Mouse (Mus musculus): ENCODE results near the gene Slc26a5. TPM values are rescaled to one million over a fixed set of nuclear protein-coding genes. Genes with fewer than 3 reads are reported as not detected.
A peak's percentile ranks its signal among the peaks of the same experiment; 100 is the strongest.

Gene Slc26a5
- polyA plus RNA-seq, 1 experiment from 2014 or later: not detected

DNA sequence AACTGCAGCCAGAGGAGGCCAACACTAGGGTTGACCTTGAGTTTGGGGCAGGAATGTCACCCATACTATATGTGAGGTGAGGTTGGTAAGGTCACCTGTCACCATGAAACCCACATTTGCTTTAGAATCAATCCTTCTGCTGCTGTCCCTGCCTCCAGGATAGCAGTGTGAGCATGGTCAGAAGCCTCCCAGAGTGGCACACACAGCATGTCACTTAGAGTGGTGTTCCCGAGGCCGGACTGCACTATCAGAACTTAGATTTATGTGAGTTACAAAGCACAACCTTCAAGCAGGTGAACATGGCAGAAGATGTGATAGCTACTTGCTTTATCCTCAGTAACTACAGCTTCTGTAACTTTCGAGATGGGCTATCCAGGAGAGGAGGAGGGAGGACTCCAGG, 33.6 kb downstream of the Slc26a5 start:
- Histone ChIP-seq H3K27ac (ENCODE audit: low read depth, low read length) (no peak overlapping the region), H3K36me3 (ENCODE audit: control insufficient read depth, insufficient read depth, low read length) (no peaks in the 10 kb centered on the region), H3K27me3 (ENCODE audit: control insufficient read depth, insufficient read depth, low read length) (no peaks in the 10 kb centered on the region), H3K4me1 (replicated peaks; ENCODE audit: control insufficient read depth, insufficient read depth, low read length) (no peaks in the 10 kb centered on the region), H3K9me3 (ENCODE audit: control insufficient read depth, low read length) (no peaks in the 10 kb centered on the region), H3K9ac (ENCODE audit: low read depth, low read length) (no peak overlapping the region), H3K4me3 (ENCODE audit: low read depth, low read length) (no peak overlapping the region), H3K4me2 (replicated peaks; ENCODE audit: low read depth, low read length) (no peak overlapping the region)
- no peak for ATAC-seq (ENCODE audit: low FRiP score)
- 81% methylated on average over 3 of the region's 3 CpGs for WGBS
- DNase-seq (ENCODE audit: low spot score): no peak

DNA sequence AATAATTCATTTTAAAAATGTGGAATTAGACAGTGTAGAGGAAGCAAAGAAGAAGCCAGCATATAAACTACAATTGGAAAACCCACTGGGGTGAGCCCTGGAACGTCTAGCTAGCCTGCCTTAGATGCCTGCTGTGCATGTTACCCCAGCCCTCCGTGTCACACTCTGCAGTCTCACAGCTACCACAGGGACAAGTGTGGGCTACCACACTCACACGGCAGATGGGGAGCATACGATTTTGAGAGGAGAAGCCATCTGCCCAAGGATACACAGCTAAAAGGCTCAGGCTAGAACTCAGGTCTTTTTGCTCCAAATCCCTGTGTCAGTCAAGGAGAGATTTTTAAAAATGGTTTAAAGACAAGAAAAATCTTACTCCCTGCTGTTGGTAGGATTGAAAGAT, 36.5 kb downstream of the Slc26a5 start:
- WGBS: 61% methylated on average over 4 of the region's 4 CpGs
- Histone ChIP-seq H3K36me3 (ENCODE audit: control insufficient read depth, insufficient read depth, low read length) (no peaks in the 10 kb centered on the region), H3K27me3 (ENCODE audit: control insufficient read depth, insufficient read depth, low read length) (no peaks in the 10 kb centered on the region), H3K4me1 (replicated peaks; ENCODE audit: control insufficient read depth, insufficient read depth, low read length) (no peaks in the 10 kb centered on the region), H3K4me3 (ENCODE audit: low read depth, low read length) (no peak overlapping the region), H3K9ac (ENCODE audit: low read depth, low read length) (no peak overlapping the region), H3K27ac (ENCODE audit: low read depth, low read length) (no peak overlapping the region), H3K9me3 (ENCODE audit: control insufficient read depth, low read length) (no peaks in the 10 kb centered on the region), H3K4me2 (replicated peaks; ENCODE audit: low read depth, low read length) (no peak overlapping the region)
- ATAC-seq (ENCODE audit: low FRiP score) (no peak), DNase-seq (ENCODE audit: low spot score) (no peak)

DNA sequence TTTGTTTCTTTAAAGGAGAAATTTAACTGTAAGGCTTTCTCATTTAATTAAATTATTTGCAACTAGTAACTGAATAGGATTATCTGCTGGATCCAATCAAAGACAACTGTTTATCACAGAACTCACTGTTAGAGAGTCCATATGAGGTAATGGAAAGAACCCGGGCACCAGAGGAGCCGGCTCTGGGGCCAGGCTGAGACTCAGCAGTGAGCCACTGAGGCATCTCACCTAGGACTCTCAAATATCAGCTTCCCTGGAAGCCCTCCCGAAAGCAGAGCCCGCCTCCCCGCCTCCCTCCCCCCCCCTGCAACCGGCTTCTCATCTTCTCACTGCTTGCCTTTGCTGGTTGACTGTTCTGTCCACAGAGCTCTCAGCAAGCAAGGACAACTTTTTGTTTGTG, 37.8 kb downstream of the Slc26a5 start:
- no peaks in the 10 kb centered on the region for H3K9me3 ChIP-seq (ENCODE audit: control insufficient read depth, low read length)
- H3K4me3 ChIP-seq (ENCODE audit: low read depth, low read length): no peak overlapping the region
- no peak for DNase-seq (ENCODE audit: low spot score)
- H3K4me1 ChIP-seq (replicated peaks; ENCODE audit: control insufficient read depth, insufficient read depth, low read length): no peaks in the 10 kb centered on the region
- no peak for ATAC-seq (ENCODE audit: low FRiP score)
- WGBS: 24% methylated on average over 6 of the region's 6 CpGs
- no peaks in the 10 kb centered on the region for H3K36me3 ChIP-seq (ENCODE audit: control insufficient read depth, insufficient read depth, low read length)
- no peak overlapping the region for H3K9ac ChIP-seq (ENCODE audit: low read depth, low read length)
- no peak overlapping the region for H3K4me2 ChIP-seq (replicated peaks; ENCODE audit: low read depth, low read length)
- H3K27ac ChIP-seq (ENCODE audit: low read depth, low read length): no peak overlapping the region
- H3K27me3 ChIP-seq (ENCODE audit: control insufficient read depth, insufficient read depth, low read length): no peaks in the 10 kb centered on the region

DNA sequence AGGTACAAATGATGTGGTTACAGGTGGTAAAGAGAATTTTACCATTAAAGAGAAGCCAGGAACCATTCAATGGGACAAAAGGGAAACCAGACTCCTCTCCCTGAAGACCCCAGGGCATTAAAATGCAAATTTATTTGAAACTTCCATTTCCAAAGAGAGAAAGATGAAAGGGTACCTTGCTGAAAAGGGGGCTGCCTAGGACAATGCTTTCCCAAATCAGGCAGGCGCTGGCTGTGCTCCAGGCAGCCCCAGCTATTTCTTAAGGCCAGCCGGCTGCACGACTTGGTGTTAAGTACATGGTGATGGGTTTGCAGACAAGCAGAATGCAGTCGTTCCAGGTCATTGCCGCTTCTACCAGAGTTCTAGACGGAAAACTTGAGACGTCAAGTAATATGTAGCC, 39.0 kb downstream of the Slc26a5 start:
- Histone ChIP-seq H3K9ac (ENCODE audit: low read depth, low read length) (no peak overlapping the region), H3K36me3 (ENCODE audit: control insufficient read depth, insufficient read depth, low read length) (no peaks in the 10 kb centered on the region), H3K27me3 (ENCODE audit: control insufficient read depth, insufficient read depth, low read length) (no peaks in the 10 kb centered on the region), H3K9me3 (ENCODE audit: control insufficient read depth, low read length) (no peaks in the 10 kb centered on the region), H3K4me3 (ENCODE audit: low read depth, low read length) (no peak overlapping the region), H3K4me2 (replicated peaks; ENCODE audit: low read depth, low read length) (no peak overlapping the region), H3K27ac (ENCODE audit: low read depth, low read length) (no peak overlapping the region), H3K4me1 (replicated peaks; ENCODE audit: control insufficient read depth, insufficient read depth, low read length) (no peaks in the 10 kb centered on the region)
- ATAC-seq (ENCODE audit: low FRiP score) (no peak), DNase-seq (ENCODE audit: low spot score) (no peak)
- 24% methylated on average over 7 of the region's 7 CpGs for WGBS

DNA sequence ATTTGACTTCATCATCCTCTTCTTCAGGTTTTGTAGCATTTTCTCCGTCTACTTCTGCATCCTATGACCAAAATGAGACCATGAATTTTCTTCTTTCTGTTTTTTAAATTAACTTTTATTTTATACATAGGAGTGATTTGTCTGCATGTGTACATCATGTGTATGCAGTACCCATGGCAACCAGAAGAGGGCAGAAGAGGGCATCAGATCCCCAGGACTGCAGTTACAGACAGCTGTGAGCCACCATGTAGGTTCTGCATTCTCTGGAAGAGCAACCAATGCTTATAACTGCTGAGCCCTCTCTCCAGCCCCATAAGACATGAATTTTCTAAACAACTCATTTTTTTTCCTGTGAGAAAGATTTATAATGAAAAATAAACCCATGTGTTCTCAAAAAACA, 51.4 kb downstream of the Slc26a5 start:
- Histone ChIP-seq H3K4me1 (replicated peaks; ENCODE audit: control insufficient read depth, insufficient read depth, low read length) (no peaks in the 10 kb centered on the region), H3K27ac (ENCODE audit: low read depth, low read length) (no peak overlapping the region), H3K27me3 (ENCODE audit: control insufficient read depth, insufficient read depth, low read length) (no peaks in the 10 kb centered on the region), H3K9me3 (ENCODE audit: control insufficient read depth, low read length) (no peaks in the 10 kb centered on the region), H3K4me3 (ENCODE audit: low read depth, low read length) (no peak overlapping the region), H3K9ac (ENCODE audit: low read depth, low read length) (no peak overlapping the region), H3K4me2 (replicated peaks; ENCODE audit: low read depth, low read length) (no peak overlapping the region), H3K36me3 (ENCODE audit: control insufficient read depth, insufficient read depth, low read length) (no peaks in the 10 kb centered on the region)
- ATAC-seq (ENCODE audit: low FRiP score) (no peak), DNase-seq (ENCODE audit: low spot score) (peak; percentile 37)
- 36% methylated on average over 1 of the region's 1 CpGs for WGBS

DNA sequence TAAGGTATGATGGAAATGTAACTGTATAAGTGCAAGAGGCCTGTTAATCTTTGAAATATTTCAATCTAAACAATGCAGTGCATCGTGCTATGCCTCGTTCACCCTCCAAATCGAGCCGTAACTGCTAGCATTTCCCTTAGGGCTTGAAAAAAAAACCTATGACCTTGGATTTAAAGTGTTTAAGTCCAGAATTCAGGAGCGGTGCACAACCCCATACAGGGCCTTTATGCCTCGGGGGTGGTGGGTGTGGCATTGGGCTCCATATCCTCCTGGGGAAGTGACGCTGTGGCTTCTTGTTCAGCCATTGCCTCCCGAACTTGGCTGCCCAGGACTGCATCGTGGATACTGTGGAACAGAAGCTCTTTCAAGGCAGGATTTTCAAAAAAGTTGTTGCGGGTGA, 54.5 kb downstream of the Slc26a5 start:
- H3K9me3 ChIP-seq (ENCODE audit: control insufficient read depth, low read length): no peaks in the 10 kb centered on the region
- no peak for ATAC-seq (ENCODE audit: low FRiP score)
- WGBS: 83% methylated on average over 10 of the region's 10 CpGs
- no peak overlapping the region for H3K27ac ChIP-seq (ENCODE audit: low read depth, low read length)
- DNase-seq (ENCODE audit: low spot score): no peak
- H3K27me3 ChIP-seq (ENCODE audit: control insufficient read depth, insufficient read depth, low read length): no peaks in the 10 kb centered on the region
- H3K4me1 ChIP-seq (replicated peaks; ENCODE audit: control insufficient read depth, insufficient read depth, low read length): no peaks in the 10 kb centered on the region
- H3K36me3 ChIP-seq (ENCODE audit: control insufficient read depth, insufficient read depth, low read length): no peaks in the 10 kb centered on the region
- H3K9ac ChIP-seq (ENCODE audit: low read depth, low read length): no peak overlapping the region
- no peak overlapping the region for H3K4me2 ChIP-seq (replicated peaks; ENCODE audit: low read depth, low read length)
- no peak overlapping the region for H3K4me3 ChIP-seq (ENCODE audit: low read depth, low read length)

DNA sequence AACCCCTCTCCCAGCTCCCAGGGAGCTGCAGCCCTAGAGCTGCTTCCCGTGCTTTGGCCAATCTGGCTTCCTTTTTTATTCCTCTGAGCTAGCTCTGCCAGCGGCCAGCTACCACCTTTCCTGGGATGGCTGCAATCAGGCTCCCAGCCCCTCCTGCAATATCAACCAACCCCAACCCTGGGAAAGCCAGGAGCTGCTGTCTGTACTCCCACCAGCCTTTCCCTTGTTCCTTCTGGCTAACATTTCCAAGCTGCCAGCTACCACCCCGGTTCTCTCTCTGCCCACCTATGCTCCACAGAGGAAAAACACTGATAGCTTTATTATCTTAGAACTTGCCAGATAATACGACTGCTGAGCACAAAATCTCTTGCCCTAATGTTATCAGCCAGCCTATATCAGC, 60.6 kb downstream of the Slc26a5 start:
- WGBS: 85% methylated on average over 4 of the region's 4 CpGs
- DNase-seq (ENCODE audit: low spot score) (no peak), ATAC-seq (ENCODE audit: low FRiP score) (no peak)
- no peak overlapping the region for H3K4me2 ChIP-seq (replicated peaks; ENCODE audit: low read depth, low read length)
- H3K27ac ChIP-seq (ENCODE audit: low read depth, low read length): no peak overlapping the region
- H3K36me3 ChIP-seq (ENCODE audit: control insufficient read depth, insufficient read depth, low read length): no peaks in the 10 kb centered on the region
- no peaks in the 10 kb centered on the region for H3K9me3 ChIP-seq (ENCODE audit: control insufficient read depth, low read length)
- H3K9ac ChIP-seq (ENCODE audit: low read depth, low read length): no peak overlapping the region
- no peaks in the 10 kb centered on the region for H3K27me3 ChIP-seq (ENCODE audit: control insufficient read depth, insufficient read depth, low read length)
- no peaks in the 10 kb centered on the region for H3K4me1 ChIP-seq (replicated peaks; ENCODE audit: control insufficient read depth, insufficient read depth, low read length)
- no peak overlapping the region for H3K4me3 ChIP-seq (ENCODE audit: low read depth, low read length)

DNA sequence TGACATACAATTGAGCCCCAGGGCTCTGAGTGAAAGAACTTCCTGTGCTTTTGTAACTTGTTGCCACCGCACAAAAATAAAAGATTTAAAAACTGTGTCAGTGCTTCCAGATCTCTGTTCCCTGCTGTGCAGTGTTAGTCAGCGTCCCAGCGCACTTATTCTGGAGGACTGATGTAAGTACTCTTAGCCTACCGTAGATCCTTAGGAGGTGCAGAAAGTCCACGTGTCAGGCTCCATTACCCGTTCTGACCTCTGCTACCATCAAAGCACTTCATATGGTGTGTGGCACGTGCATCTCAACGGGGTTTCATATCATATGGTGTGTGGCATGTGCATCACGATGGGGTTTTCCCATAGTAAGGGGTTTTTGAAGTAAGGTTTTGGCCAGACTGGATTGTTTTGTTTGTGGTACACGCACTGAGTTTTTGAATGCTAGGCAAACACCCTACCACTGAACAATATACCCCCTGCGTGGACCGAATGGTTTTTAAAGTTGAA, 61.7 kb downstream of the Slc26a5 start:
- no peak overlapping the region for H3K9ac ChIP-seq (ENCODE audit: low read depth, low read length)
- H3K36me3 ChIP-seq (ENCODE audit: control insufficient read depth, insufficient read depth, low read length): peaks cover 2% of the 10 kb centered on the region; the same call in 1 of the 2 replicates
- no peak overlapping the region for H3K4me3 ChIP-seq (ENCODE audit: low read depth, low read length)
- DNase-seq (ENCODE audit: low spot score) (no peak), ATAC-seq (ENCODE audit: low FRiP score) (no peak)
- no peaks in the 10 kb centered on the region for H3K9me3 ChIP-seq (ENCODE audit: control insufficient read depth, low read length)
- H3K4me2 ChIP-seq (replicated peaks; ENCODE audit: low read depth, low read length): no peak overlapping the region
- 90% methylated on average over 12 of the region's 12 CpGs for WGBS
- H3K4me1 ChIP-seq (replicated peaks; ENCODE audit: control insufficient read depth, insufficient read depth, low read length): no peaks in the 10 kb centered on the region
- H3K27ac ChIP-seq (ENCODE audit: low read depth, low read length): no peak overlapping the region
- H3K27me3 ChIP-seq (ENCODE audit: control insufficient read depth, insufficient read depth, low read length): no peaks in the 10 kb centered on the region

DNA sequence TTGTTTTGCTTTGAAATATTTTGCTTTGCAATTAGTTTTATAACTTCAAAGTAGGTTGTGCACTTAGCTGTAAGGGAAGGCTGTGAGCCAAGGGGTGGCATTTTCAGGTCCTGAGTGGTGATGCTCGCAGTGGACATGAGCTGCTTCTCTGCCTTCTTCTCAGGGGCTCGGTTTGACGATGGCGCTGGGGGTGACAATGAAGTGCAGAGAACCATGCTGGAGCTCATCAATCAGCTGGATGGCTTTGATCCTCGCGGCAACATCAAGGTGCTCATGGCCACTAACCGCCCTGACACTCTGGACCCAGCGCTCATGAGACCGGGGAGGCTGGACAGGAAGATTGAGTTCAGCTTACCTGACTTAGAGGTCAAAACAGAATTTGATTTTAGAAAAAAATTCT, 62.5 kb downstream of the Slc26a5 start:
- DNase-seq (ENCODE audit: low spot score) (no peak), ATAC-seq (ENCODE audit: low FRiP score) (no peak)
- Histone ChIP-seq H3K4me3 (ENCODE audit: low read depth, low read length) (no peak overlapping the region), H3K36me3 (ENCODE audit: control insufficient read depth, insufficient read depth, low read length) (peaks cover 5% of the 10 kb centered on the region; the same call in 1 of the 2 replicates), H3K27ac (ENCODE audit: low read depth, low read length) (no peak overlapping the region), H3K9ac (ENCODE audit: low read depth, low read length) (no peak overlapping the region), H3K4me2 (replicated peaks; ENCODE audit: low read depth, low read length) (no peak overlapping the region), H3K27me3 (ENCODE audit: control insufficient read depth, insufficient read depth, low read length) (no peaks in the 10 kb centered on the region), H3K9me3 (ENCODE audit: control insufficient read depth, low read length) (no peaks in the 10 kb centered on the region), H3K4me1 (replicated peaks; ENCODE audit: control insufficient read depth, insufficient read depth, low read length) (no peaks in the 10 kb centered on the region)
- WGBS: 90% methylated on average over 9 of the region's 9 CpGs

All from hindbrain, embryonic 11.5 days (tissue).